Mouse (Mus musculus): ENCODE measurements around the gene Mrpl38. TPM values are rescaled to one million over a fixed set of nuclear protein-coding genes. Genes with fewer than 3 reads are reported as not detected.

Mrpl38 gene
- polyA plus RNA-seq, 1 experiment from 2014 or later = 102 TPM

DNA sequence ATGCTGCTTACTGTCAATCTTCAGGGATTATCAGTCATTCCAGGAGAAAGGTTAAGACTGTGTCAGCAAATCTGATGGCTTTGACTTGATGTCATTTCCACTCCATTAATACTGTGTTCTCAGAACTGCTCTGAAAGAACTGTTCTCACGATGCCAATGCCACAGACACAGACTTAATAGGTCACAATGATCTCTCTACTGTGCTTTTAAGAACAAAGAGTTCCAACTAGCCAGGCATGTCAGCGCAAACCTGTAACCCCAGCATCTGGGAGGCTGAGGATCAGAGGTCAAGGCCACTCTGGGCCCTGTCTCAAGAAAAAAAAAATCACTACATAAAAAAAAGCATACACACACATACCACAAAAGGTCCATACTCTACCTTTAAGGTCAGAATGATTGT lies 33.3 kb upstream of the Mrpl38 start:
- H3K9me3 ChIP-seq (replicated peaks; ENCODE audit: control insufficient read depth, low read length) = no peaks in the 10 kb centered on the region
- H3K9ac ChIP-seq (replicated peaks; ENCODE audit: low read length) = no peak overlapping the region
- ATAC-seq (replicated peaks; ENCODE audit: insufficient number of reproducible peaks, low FRiP score, low TSS enrichment, low read depth) (no peak), DNase-seq (ENCODE audit: low spot score) (no peak)
- no peak overlapping the region for H3K27ac ChIP-seq (replicated peaks; ENCODE audit: low read depth, low read length)
- WGBS = 81% methylated on average over 2 of the region's 2 CpGs
- H3K4me1 ChIP-seq (ENCODE audit: control insufficient read depth, insufficient read depth, low read length) = no peaks in the 10 kb centered on the region
- H3K36me3 ChIP-seq (replicated peaks; ENCODE audit: control insufficient read depth, insufficient read depth, low read depth, low read length) = no peaks in the 10 kb centered on the region; the same call in none of the 2 replicates
- no peaks in the 10 kb centered on the region for H3K27me3 ChIP-seq (ENCODE audit: control insufficient read depth, insufficient read depth, low read length)
- no peak overlapping the region for H3K4me2 ChIP-seq (ENCODE audit: low read depth, low read length)
- no peak overlapping the region for H3K4me3 ChIP-seq (ENCODE audit: low read depth, low read length)

DNA sequence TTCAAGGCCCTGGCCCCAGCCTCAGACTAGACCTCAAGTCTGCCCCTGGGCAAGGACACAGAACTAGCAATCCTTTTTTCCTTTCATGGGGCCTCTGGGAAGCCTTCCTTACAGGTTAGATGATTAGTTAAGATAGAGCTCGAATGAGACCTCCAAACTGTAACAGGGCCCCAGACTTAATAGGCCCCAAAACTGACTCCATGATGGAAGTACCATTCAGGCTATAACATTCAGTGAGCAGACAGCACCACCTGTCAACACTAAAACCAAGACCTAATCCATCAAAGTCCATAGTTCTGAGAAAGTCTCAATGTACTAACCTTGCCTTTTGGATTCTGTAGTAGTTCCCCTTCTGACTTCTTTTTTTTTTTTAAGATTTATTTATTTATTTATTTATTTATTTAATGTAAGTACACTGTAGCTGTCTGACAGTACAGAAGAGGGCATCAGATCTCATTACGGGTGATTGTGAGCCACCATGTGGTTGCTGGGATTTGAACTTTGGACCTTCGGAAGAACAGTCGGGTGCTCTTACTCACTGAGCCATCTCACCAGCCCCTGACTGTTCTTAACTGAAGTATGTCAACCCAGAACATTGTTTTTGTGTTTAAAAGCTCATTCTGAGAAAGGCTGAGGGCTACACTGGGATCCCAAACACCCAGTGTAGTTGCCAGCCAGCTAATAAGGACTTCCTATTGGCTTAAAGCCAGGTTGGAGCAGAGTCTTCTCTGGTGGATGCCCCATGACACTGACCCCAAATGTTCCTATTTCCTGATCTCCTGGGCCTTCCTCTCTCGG lies 31.5 kb upstream of the Mrpl38 start:
- H3K27ac ChIP-seq (replicated peaks; ENCODE audit: low read depth, low read length) = no peak overlapping the region
- H3K9me3 ChIP-seq (replicated peaks; ENCODE audit: control insufficient read depth, low read length) = no peaks in the 10 kb centered on the region
- H3K4me1 ChIP-seq (ENCODE audit: control insufficient read depth, insufficient read depth, low read length) = no peaks in the 10 kb centered on the region
- ATAC-seq (replicated peaks; ENCODE audit: insufficient number of reproducible peaks, low FRiP score, low TSS enrichment, low read depth) (no peak), DNase-seq (ENCODE audit: low spot score) (no peak)
- WGBS = 87% methylated on average over 5 of the region's 5 CpGs
- H3K27me3 ChIP-seq (ENCODE audit: control insufficient read depth, insufficient read depth, low read length) = no peaks in the 10 kb centered on the region
- H3K4me3 ChIP-seq (ENCODE audit: low read depth, low read length) = no peak overlapping the region; the same call in 1 of the 2 replicates
- no peaks in the 10 kb centered on the region; the same call in none of the 2 replicates for H3K36me3 ChIP-seq (replicated peaks; ENCODE audit: control insufficient read depth, insufficient read depth, low read depth, low read length)
- no peak overlapping the region for H3K9ac ChIP-seq (replicated peaks; ENCODE audit: low read length)
- no peak overlapping the region for H3K4me2 ChIP-seq (ENCODE audit: low read depth, low read length)

DNA sequence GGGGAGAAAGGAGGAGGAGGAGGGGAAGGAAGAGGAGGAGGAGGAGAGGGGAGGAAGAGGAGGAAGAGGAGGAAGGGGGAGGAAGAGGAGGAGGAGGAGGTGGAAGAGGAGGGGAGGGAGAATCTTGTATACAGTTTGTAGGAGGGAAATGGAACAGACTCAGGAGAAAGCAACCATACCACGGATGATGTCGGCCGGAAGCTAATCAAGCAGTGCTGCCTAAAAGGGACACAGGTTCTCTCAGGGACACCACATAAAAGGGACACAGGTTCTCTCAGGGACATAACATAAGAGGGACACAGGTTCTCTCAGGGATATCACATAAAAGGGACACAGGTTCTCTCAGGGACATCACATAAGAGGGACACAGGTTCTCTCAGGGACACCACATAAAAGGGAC lies 30.5 kb upstream of the Mrpl38 start:
- 88% methylated on average over 3 of the region's 3 CpGs for WGBS
- no peaks in the 10 kb centered on the region for H3K27me3 ChIP-seq (ENCODE audit: control insufficient read depth, insufficient read depth, low read length)
- H3K27ac ChIP-seq (replicated peaks; ENCODE audit: low read depth, low read length) = no peak overlapping the region
- H3K9ac ChIP-seq (replicated peaks; ENCODE audit: low read length) = no peak overlapping the region
- no peak overlapping the region for H3K4me3 ChIP-seq (ENCODE audit: low read depth, low read length)
- ATAC-seq (replicated peaks; ENCODE audit: insufficient number of reproducible peaks, low FRiP score, low TSS enrichment, low read depth) (no peak), DNase-seq (ENCODE audit: low spot score) (no peak)
- no peak overlapping the region for H3K4me2 ChIP-seq (ENCODE audit: low read depth, low read length)
- H3K9me3 ChIP-seq (replicated peaks; ENCODE audit: control insufficient read depth, low read length) = no peaks in the 10 kb centered on the region
- no peaks in the 10 kb centered on the region; the same call in 1 of the 2 replicates for H3K36me3 ChIP-seq (replicated peaks; ENCODE audit: control insufficient read depth, insufficient read depth, low read depth, low read length)
- H3K4me1 ChIP-seq (ENCODE audit: control insufficient read depth, insufficient read depth, low read length) = no peaks in the 10 kb centered on the region

DNA sequence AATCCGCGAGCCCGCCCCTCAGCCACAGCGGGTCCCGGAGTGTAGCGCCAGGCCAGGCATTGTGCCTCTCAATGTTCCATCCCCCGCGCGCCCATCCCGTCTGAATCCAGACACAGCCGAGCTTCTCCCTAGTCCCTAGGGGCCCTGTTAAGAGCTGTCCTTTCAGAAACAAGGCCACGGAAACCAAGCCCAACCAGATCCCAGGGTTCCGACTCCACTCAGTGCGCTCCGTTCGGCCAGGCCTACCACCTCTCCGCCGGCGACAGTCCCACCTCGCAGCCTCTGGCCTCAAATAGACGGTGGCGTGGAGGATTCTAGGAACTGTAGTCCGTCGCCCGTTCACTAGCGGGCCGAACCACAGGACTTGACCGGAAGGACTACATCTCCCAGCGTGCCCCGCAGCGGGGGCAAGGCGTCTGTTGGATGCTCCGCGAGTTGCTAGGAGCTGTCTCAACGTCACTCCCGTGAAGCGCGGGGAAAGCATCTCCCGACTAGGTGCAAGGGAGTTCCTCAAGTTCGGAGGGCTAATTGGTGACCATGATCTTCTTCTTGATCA lies 29.3 kb upstream of the Mrpl38 start, which contains the start of gene Fbf1:
TSS of gene Fbf1 (minus strand) at position 283 of the 556 bp plus-strand sequence.
- H3K36me3 ChIP-seq (replicated peaks; ENCODE audit: control insufficient read depth, insufficient read depth, low read depth, low read length) = no peaks in the 10 kb centered on the region
- under 1% methylated on average over 40 of the region's 40 CpGs for WGBS

DNA sequence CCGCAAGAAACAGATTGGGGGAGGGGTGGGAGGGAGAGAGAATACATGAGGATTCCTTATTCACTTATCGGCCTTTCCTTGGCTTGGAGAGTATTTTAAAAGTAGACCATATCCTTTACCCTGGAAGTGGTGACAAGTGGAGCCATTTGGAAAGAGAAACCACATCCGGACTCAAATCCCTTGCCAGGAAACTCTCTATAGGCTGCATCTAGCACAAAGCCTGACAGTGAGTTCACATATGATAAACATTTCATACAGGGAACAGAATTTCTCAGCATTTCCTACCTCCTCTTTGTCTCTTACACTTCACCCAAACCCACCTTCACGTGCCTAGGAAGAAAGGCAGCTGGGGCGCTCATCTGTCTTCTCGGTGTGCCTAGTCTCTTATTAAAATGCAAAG lies 28.6 kb upstream of the Mrpl38 start:
- no peaks in the 10 kb centered on the region for H3K9me3 ChIP-seq (replicated peaks; ENCODE audit: control insufficient read depth, low read length)
- H3K36me3 ChIP-seq (replicated peaks; ENCODE audit: control insufficient read depth, insufficient read depth, low read depth, low read length) = no peaks in the 10 kb centered on the region
- peak overlapping the region; percentile 71 for H3K4me2 ChIP-seq (ENCODE audit: low read depth, low read length)
- no peaks in the 10 kb centered on the region for H3K4me1 ChIP-seq (ENCODE audit: control insufficient read depth, insufficient read depth, low read length)
- H3K27me3 ChIP-seq (ENCODE audit: control insufficient read depth, insufficient read depth, low read length) = no peaks in the 10 kb centered on the region
- DNase-seq (ENCODE audit: low spot score) = peak; percentile 21
- peak overlapping the region; percentile 81 for H3K4me3 ChIP-seq (ENCODE audit: low read depth, low read length)
- peak overlapping the region; percentile 44 for H3K27ac ChIP-seq (replicated peaks; ENCODE audit: low read depth, low read length)
- H3K9ac ChIP-seq (replicated peaks; ENCODE audit: low read length) = peak overlapping the region; percentile 95
- WGBS = 12% methylated on average over 6 of the region's 6 CpGs
- ATAC-seq (replicated peaks; ENCODE audit: insufficient number of reproducible peaks, low FRiP score, low TSS enrichment, low read depth) = no peak

More for the DNA sequence above, 29.3 kb upstream of the Mrpl38 start, which contains the start of gene Fbf1:
- Histone ChIP-seq H3K4me3 (ENCODE audit: low read depth, low read length) (peak within 1 kb of the TSS; percentile 81), H3K9ac (replicated peaks; ENCODE audit: low read length) (peak within 1 kb of the TSS; percentile 95), H3K27me3 (ENCODE audit: control insufficient read depth, insufficient read depth, low read length) (no peaks in the 10 kb centered on the region), H3K27ac (replicated peaks; ENCODE audit: low read depth, low read length) (peak within 1 kb of the TSS; percentile 89), H3K4me2 (ENCODE audit: low read depth, low read length) (peak within 1 kb of the TSS; percentile 71), H3K9me3 (replicated peaks; ENCODE audit: control insufficient read depth, low read length) (no peaks in the 10 kb centered on the region), H3K4me1 (ENCODE audit: control insufficient read depth, insufficient read depth, low read length) (no peaks in the 10 kb centered on the region)
- ATAC-seq (replicated peaks; ENCODE audit: insufficient number of reproducible peaks, low FRiP score, low TSS enrichment, low read depth) (peak; percentile 96), DNase-seq (ENCODE audit: low spot score) (peak; percentile 98)

DNA sequence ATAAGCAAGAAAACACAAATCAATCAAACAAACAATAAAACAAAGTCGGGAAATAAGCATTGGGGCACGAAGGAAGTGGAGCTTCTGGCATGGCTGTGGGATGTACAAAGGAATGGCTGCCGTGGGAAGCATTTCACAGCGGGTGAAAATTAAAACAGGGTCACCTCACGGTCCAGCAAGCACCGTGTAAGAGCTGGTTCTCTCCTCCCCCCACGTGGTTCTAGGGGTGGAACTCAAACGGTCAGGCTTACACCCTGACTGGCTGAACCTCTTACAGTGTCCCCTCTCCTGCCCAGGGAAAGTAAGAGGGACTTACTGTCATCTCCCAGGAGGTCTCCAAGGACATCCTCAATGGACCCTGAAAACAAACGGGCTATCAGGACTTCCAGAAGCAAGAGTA lies 24.3 kb upstream of the Mrpl38 start:
- H3K9ac ChIP-seq (replicated peaks; ENCODE audit: low read length) = no peak overlapping the region
- no peak for ATAC-seq (replicated peaks; ENCODE audit: insufficient number of reproducible peaks, low FRiP score, low TSS enrichment, low read depth)
- no peaks in the 10 kb centered on the region for H3K27me3 ChIP-seq (ENCODE audit: control insufficient read depth, insufficient read depth, low read length)
- WGBS = 59% methylated on average over 9 of the region's 9 CpGs
- no peak for DNase-seq (ENCODE audit: low spot score)
- H3K4me2 ChIP-seq (ENCODE audit: low read depth, low read length) = no peak overlapping the region
- H3K27ac ChIP-seq (replicated peaks; ENCODE audit: low read depth, low read length) = no peak overlapping the region
- H3K4me1 ChIP-seq (ENCODE audit: control insufficient read depth, insufficient read depth, low read length) = no peaks in the 10 kb centered on the region
- no peaks in the 10 kb centered on the region; the same call in 1 of the 2 replicates for H3K36me3 ChIP-seq (replicated peaks; ENCODE audit: control insufficient read depth, insufficient read depth, low read depth, low read length)
- no peak overlapping the region for H3K4me3 ChIP-seq (ENCODE audit: low read depth, low read length)
- no peaks in the 10 kb centered on the region for H3K9me3 ChIP-seq (replicated peaks; ENCODE audit: control insufficient read depth, low read length)

- no peak for ATAC-seq (replicated peaks; ENCODE audit: insufficient number of reproducible peaks, low FRiP score, low TSS enrichment, low read depth)
- no peak for DNase-seq (ENCODE audit: low spot score)
- no peaks in the 10 kb centered on the region for H3K4me1 ChIP-seq (ENCODE audit: control insufficient read depth, insufficient read depth, low read length)
- no peaks in the 10 kb centered on the region for H3K27me3 ChIP-seq (ENCODE audit: control insufficient read depth, insufficient read depth, low read length)
- H3K4me2 ChIP-seq (ENCODE audit: low read depth, low read length) = no peak overlapping the region
- no peak overlapping the region for H3K9ac ChIP-seq (replicated peaks; ENCODE audit: low read length)
- H3K9me3 ChIP-seq (replicated peaks; ENCODE audit: control insufficient read depth, low read length) = no peaks in the 10 kb centered on the region
- H3K27ac ChIP-seq (replicated peaks; ENCODE audit: low read depth, low read length) = no peak overlapping the region
- no peaks in the 10 kb centered on the region; the same call in 1 of the 2 replicates for H3K36me3 ChIP-seq (replicated peaks; ENCODE audit: control insufficient read depth, insufficient read depth, low read depth, low read length)
- no peak overlapping the region for H3K4me3 ChIP-seq (ENCODE audit: low read depth, low read length)
- 83% methylated on average over 10 of the region's 10 CpGs for WGBS
Measured at GRCm38 (mm10) chr11:116162146-116162545, 23.5 kb upstream of the Mrpl38 start.

DNA sequence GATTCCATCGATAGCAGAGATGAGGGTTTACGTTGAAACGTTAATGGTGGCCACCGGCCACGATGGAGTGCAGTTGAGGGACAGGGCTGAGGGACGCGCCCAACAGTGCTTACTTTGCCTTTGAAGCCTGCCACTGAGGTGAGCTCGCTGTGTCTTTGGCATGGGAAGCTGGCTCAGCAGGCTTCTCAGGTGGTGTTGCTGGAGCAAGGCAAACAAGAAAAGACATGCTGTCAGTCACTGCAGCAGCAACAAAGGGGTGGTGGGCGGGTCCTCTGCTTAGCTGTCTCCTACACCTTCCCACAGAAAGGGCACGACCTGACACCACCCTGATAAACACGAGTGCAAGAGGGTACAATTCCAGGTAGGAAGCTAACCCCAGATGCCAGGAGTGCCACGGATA lies 22.6 kb upstream of the Mrpl38 start:
- Histone ChIP-seq H3K36me3 (replicated peaks; ENCODE audit: control insufficient read depth, insufficient read depth, low read depth, low read length) (no peaks in the 10 kb centered on the region; the same call in 1 of the 2 replicates), H3K4me1 (ENCODE audit: control insufficient read depth, insufficient read depth, low read length) (no peaks in the 10 kb centered on the region), H3K4me3 (ENCODE audit: low read depth, low read length) (no peak overlapping the region), H3K4me2 (ENCODE audit: low read depth, low read length) (no peak overlapping the region), H3K9ac (replicated peaks; ENCODE audit: low read length) (no peak overlapping the region), H3K27me3 (ENCODE audit: control insufficient read depth, insufficient read depth, low read length) (no peaks in the 10 kb centered on the region), H3K27ac (replicated peaks; ENCODE audit: low read depth, low read length) (no peak overlapping the region), H3K9me3 (replicated peaks; ENCODE audit: control insufficient read depth, low read length) (no peaks in the 10 kb centered on the region)
- WGBS = 55% methylated on average over 12 of the region's 12 CpGs
- ATAC-seq (replicated peaks; ENCODE audit: insufficient number of reproducible peaks, low FRiP score, low TSS enrichment, low read depth) = no peak
- DNase-seq (ENCODE audit: low spot score) = peak; percentile 17

Measured in embryonic facial prominence, embryonic 11.5 days (tissue).